Mouse (Mus musculus) urinary bladder, postnatal 4 days (tissue): ENCODE results near the gene Prdm2.

ENCODE experiments used
- DNase-seq, 2 experiments: peaks; one replicate each; pipeline ENCODE4 v3.0.0; 2021 to 2022; ENCODE audit warnings: low spot score in 2 of 2

Gene Prdm2

GRCm38 (mm10) chr4:143212341-143213174 lies at the start of gene Prdm2:
Prdm2 (minus strand) TSS chr4:143212995.
- peak in 1 of 2 experiments; percentile 57 for DNase-seq

GRCm38 (mm10) chr4:143259718-143260349 lies 47.0 kb upstream of the Prdm2 start:
- DNase-seq: no peak

GRCm38 (mm10) chr4:143258517-143258916 lies 45.7 kb upstream of the Prdm2 start:
- DNase-seq: peak; percentile 40 to 80

GRCm38 (mm10) chr4:143257971-143258370 lies 45.2 kb upstream of the Prdm2 start:
- no peak for DNase-seq

GRCm38 (mm10) chr4:143255541-143255940 lies 42.7 kb upstream of the Prdm2 start:
- no peak for DNase-seq

- DNase-seq: no peak
These were observed 40.6 kb upstream of the Prdm2 start for GRCm38 (mm10) chr4:143253356-143253755.

- DNase-seq: no peak
These were observed 35.3 kb upstream of the Prdm2 start for GRCm38 (mm10) chr4:143248050-143248449.

GRCm38 (mm10) chr4:143241294-143241693 lies 28.5 kb upstream of the Prdm2 start:
- DNase-seq: no peak

GRCm38 (mm10) chr4:143239615-143240201 lies 26.9 kb upstream of the Prdm2 start:
- DNase-seq: no peak

- DNase-seq: no peak
These were observed 26.3 kb upstream of the Prdm2 start for GRCm38 (mm10) chr4:143239117-143239516.

GRCm38 (mm10) chr4:143238241-143239031 lies 25.6 kb upstream of the Prdm2 start:
- DNase-seq: no peak

- DNase-seq: no peak
These were observed 19.1 kb upstream of the Prdm2 start for GRCm38 (mm10) chr4:143231790-143232422.

GRCm38 (mm10) chr4:143231110-143231509 lies 18.3 kb upstream of the Prdm2 start:
- no peak for DNase-seq

GRCm38 (mm10) chr4:143227976-143228375 lies 15.2 kb upstream of the Prdm2 start:
- no peak for DNase-seq

- no peak for DNase-seq
These were observed 13.1 kb upstream of the Prdm2 start for GRCm38 (mm10) chr4:143225886-143226285.

GRCm38 (mm10) chr4:143219316-143219751 lies 6.5 kb upstream of the Prdm2 start:
- no peak for DNase-seq

GRCm38 (mm10) chr4:143218858-143219257 lies 6.1 kb upstream of the Prdm2 start:
- no peak for DNase-seq

- no peak for DNase-seq
These were observed 4.4 kb upstream of the Prdm2 start for GRCm38 (mm10) chr4:143217189-143217588.

GRCm38 (mm10) chr4:143214221-143214797 lies 1.5 kb upstream of the Prdm2 start:
- no peak for DNase-seq

GRCm38 (mm10) chr4:143213571-143213970 lies 776 bp upstream of the Prdm2 start:
- no peak for DNase-seq

- DNase-seq: no peak
These were observed 332 bp upstream of the Prdm2 start for GRCm38 (mm10) chr4:143213175-143213479.
